Mouse (Mus musculus) cerebellum, postnatal 4 days (tissue): ENCODE measurements around the gene Syngr1.
A peak's percentile ranks its signal among the peaks of the same experiment; 100 is the strongest.

Experiments
- DNase-seq, 2 experiments: peaks; one replicate each; pipeline ENCODE4 v3.0.0; 2022; ENCODE audit warnings: low spot score in 2 of 2, mixed read lengths in 1 of 2

Gene Syngr1

DNA sequence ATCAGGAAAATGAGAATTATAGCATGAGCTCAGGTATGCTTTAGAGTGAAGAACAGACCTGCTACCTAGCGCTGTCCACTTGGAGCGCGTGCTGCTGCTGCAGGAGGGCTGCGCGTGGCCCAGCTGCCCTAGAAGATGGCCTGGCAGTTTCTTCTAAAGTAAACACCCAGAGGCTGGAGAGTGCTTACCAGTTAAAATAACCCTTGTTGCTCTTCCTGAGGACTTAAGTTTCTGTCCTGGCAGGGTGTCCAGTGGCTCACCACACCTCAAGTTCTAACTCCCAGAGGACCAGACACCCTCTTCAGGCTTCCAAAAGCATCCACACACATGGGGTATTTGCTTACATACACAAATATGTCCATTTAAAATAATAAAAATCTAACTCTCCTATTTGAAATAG lies 54.3 kb downstream of the Syngr1 start:
- DNase-seq: no peak

DNA sequence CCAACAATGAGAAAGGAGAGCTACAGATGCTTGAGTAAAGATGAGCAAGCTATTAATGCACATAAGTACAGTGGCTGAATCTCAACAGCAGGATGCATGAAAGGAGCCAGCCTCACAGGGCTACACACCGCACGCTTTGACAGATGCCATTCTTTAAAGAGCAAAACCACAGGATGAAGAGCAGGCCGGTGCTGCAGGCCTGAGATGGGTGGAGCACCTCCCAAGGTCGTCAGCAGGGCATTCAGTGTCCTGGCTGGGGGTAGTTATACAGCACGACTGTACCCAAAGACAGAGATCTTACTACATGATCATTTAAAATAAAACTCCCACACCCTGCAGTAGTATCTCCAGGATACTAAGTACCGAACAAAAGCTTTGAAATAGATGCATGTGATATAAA lies 55.0 kb downstream of the Syngr1 start:
- no peak for DNase-seq

DNA sequence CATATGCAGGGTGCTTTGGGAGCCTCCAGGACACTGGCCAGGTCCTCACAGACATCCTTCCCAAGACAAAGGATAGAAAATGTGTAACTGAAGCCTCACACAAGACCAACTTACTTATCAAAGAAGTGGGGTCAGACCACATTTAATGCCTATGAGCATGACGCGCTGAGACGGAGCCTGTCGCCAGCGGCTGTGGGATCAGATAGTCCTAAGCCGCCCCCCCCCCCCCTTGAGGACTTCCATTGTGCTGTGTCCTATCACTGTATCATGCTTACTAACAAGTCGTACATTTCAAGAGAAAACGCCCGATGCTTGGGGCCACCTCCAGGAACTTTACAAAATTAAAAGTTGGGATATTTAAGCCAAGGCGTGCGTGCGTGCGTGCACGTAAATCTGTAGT lies 56.0 kb downstream of the Syngr1 start:
- DNase-seq: no peak

DNA sequence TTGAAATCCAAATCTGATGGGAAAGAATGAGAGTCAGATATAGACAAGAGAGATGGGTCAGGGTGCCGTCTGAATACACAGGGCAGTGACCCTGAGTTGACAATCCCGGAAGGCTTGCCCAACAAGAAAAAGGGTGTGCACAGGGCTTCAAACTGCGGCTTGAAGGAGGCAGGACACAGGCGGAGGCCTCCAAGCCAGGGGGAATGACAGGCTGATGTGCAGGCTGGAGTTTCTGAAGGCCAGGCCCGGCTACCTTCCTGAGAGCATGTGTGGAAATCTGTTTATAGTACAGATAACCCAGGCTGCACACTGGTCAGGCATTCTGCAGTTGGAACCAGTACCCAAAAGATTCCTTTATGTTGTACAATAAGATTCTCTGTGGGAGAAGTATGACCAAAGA lies 56.4 kb downstream of the Syngr1 start:
- DNase-seq: no peak

DNA sequence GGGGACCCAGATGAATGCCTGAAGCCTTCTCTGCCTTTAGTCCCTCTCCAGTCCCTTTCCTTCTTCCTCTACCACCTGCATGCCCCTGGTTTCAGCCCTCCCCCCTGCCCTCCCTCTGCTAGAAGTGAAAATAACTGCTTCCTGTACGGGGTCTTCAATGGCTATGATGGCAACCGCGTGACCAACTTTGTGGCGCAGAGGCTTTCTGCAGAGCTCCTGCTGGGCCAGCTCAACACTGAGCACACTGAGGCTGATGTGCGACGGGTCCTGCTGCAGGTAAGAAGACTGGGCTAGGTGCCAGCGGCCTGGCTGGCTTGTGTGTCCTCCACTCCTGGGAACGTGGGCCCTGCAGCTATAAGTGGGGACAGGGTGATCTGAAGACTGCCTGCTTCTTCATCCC lies 57.4 kb downstream of the Syngr1 start:
- no peak for DNase-seq

DNA sequence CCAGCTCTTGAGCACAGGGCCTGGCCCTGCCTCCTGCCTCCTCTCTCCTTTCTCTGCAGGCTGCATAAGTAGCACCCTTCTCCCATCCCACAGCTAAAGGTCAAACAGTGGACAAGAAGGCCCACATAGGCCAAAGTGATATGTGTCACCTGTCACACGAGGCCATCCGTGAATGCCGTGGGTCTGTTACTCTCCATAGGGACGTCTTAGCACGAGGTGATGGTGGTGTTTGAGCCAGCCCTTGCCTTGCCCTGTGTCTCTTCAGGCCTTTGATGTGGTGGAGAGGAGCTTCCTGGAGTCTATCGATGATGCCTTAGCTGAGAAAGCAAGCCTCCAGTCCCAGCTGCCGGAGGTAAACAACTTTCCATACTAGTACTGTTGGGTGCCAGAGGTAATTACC lies 58.4 kb downstream of the Syngr1 start:
- no peak for DNase-seq

DNA sequence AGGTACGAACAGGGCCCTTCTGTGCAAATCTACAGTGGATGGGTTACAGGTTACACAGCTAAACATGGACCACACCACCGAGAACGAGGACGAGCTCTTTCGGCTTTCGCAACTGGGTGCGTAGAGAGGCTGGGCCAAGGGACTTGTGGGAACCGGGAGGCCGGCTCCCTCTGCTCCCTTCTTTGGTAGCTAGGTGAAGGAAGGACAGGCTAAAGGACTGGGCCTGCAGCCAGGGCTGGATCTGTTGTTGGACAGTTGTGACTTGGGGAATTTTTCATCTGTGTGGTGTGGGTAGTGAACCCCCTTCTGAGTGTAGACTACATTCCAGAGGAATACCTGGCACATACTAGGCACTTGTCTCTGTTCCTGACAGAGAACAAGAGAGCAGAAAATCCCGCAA lies 61.5 kb downstream of the Syngr1 start:
- DNase-seq: no peak

DNA sequence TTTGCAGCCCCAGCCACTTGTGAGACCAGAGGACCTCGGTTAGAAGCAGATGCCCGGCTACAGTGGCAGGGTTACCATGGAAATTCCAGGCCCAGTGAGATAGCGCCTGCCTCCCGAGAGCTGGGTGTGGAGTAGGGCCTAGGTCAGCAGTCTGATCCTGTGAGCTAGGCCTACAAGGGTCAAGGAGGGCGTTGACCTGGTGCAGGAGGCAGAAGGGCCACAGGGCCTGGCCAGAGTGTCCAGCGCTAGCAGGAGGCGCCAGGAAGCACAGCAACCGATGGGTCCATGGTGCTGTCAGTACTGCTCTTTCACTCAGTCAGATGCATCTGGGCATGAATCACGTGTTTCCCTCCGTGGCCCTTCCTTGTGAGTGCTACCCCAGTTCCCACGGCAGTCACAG lies 62.6 kb downstream of the Syngr1 start:
- no peak for DNase-seq

DNA sequence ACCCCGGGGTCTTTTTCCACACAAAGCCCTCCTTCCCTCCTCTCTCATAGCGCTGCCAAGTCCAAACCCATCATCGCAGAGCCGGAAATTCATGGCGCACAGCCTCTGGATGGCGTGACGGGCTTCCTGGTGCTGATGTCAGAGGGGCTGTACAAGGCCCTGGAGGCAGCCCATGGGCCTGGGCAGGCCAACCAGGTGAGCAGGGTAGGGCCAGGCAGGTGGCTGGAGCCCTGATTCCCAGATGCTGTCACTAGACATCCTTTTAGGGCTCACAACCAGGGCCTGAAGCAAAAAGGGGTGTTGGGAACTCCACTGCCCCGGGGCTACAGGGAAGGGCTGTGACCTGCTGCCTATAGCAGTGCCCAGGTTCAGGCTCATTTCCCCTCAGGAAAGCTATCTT lies 64.6 kb downstream of the Syngr1 start:
- DNase-seq: no peak

DNA sequence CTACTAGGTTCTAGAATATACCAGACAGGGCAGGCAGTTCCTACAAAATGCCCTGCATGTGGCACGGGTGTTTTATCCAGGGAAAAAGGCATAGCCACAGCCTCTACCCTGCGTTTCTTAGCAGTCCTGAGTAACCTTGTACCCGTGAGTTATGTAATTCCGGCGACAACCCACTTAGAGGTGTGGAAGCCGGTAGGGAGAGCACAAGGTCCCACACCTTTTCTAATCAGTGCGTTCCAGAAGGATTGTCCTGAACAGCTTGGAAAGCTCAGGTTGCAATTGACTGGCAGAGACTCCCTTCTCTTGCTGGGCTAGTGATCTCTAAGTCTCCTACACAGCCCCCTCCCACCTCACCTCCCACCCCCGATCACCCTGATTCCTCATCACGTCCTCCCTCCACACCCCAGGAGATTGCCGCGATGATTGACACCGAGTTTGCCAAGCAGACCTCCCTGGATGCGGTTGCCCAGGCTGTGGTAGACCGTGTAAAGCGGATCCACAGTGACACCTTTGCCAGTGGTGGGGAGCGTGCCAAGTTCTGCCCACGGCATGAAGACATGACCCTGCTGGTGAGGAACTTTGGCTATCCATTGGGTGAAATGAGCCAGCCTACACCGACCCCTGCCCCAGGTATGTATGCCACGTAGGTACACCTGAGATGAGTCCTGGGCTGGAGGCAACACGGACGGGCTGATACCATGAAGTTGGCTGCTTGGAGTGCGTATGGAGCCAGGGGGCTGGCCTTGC lies 66.2 kb downstream of the Syngr1 start:
- no peak for DNase-seq

DNA sequence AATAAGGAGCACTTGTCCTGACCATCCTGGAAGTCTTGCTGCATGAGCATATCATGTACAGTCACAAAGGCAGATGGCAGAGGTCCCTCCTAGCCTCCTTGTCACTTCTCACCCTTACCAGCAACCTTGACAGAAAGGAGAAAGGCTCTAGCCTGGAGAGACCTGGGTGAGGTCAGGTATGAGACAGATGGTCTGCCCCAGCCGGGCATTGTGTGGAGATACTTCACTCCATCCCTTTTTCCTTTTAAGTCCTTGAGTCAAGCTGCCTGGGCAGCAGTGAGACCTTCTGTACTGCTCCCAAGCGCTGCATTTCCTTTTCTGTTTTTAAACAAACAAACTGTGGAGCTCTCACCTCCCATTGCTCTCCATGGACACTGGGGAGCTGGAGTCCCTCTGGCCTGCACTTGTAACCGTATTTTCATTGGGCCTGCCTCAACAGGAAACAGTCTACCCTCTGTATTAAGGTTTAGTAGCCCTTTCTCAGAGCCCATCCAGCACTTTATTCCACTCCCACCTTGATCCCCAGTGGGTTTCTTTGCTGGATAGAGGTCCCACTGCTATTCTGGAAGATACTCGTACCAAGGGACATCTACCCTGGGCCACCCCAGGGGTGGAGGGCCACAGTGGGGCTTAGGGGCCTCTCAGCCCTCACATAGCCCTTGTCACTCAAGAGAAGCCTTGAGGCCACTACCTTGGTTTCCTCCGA lies 67.0 kb downstream of the Syngr1 start:
- DNase-seq: no peak

DNA sequence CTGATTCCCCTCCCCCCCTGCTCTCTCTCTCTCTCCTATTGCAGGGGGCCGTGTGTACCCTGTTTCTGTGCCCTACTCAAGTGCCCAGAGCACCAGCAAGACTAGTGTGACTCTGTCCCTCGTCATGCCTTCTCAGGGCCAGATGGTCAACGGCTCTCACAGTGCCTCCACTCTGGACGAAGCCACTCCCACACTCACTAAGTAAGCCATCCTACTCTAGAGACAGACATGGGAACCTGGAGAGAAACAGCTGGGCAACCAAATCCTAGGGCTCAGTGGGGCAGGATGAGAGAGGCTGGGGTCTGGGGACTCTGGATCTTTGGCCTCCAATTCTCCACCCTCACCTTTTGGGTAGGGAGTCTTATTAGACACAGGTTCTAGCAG lies 67.6 kb downstream of the Syngr1 start:
- no peak for DNase-seq

DNA sequence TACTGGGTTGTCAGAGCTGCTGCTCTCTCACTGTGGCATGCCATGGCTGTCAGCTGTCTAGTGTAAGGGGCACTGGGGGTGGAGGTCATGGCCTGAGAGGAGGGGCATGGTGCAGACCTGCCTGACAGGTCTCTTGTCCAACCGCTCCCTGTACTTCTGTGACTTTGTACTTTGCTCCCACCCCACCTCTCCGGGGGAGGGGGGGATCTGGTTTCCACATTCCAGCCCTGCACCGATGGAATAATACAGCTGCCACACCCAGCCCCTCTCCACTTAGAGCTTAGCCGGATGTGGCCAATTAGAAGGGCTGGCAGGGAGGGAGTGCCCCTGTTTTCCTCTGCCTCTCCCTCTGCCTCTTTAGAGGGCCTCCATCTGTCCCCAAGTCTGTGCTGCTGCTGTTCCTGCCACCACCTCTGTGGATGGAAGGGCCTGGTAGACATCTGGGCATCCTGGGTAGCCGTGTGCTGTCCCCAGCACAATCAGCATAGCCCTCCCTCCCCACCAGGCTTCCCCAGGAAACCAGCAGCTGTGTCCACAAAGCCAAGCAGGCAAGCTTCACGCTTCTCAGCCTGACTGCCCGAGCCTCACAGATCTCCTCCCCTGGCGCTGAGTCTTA lies 68.3 kb downstream of the Syngr1 start:
- no peak for DNase-seq

DNA sequence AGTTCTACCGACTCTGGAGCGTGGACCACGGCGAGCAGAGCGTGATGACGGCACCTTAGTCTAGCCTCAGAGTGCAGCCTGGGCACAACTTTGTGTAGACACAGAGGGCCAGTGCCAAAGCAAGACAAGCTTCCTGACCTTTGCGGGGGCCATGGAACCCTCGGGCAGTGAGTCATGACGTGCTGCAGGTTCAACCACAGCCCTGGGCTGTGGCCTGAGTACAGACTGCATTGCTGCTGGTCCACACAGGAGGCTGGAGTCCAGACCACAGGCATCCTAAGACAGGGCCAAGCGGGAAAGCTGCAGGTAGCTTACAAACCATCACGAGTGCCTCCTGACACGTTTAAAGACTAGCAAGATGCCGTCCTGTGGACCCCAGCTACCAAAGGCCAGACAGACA lies 69.1 kb downstream of the Syngr1 start:
- no peak for DNase-seq

DNA sequence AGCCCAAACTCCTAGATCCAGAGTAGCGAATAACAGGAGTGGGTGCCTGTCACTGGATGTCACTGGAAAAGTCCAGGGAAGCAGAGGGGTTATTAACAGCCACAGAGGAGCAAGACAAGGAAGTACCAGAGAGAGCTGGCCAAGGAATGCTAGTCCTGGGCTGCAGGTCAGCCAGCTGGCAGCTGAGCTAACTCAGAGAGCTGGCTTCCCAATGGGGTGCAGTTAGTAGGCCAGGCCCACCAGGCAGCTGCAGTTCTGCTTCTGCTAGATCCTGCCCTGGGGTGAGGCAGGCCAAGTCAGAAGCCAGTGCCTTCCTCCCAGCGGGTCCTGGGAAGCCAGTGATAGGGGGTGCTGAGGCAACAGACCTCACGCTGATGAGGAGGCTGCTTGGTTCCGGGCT lies 69.6 kb downstream of the Syngr1 start:
- peak in 1 of 2 experiments; percentile 24 for DNase-seq

DNA sequence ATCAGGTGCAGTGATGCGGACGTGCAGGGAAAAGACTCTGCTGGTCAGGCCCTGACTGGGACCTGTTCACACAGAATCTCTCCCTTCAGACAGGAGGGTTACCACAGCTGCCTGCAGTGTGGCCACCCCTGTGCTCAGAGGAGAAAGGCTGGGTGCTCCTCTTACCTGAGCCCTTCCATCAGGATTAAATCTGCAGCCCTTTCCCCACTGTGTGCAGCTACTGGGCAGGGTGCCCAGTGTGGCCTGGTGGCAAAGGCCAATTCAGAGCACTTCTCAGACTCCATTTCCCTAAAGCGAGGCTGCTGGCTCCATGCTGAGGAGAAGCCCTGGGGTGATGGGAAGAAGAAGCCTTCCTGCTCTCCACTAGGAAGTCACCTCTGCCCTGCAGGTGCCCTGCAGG lies 70.1 kb downstream of the Syngr1 start:
- no peak for DNase-seq

DNA sequence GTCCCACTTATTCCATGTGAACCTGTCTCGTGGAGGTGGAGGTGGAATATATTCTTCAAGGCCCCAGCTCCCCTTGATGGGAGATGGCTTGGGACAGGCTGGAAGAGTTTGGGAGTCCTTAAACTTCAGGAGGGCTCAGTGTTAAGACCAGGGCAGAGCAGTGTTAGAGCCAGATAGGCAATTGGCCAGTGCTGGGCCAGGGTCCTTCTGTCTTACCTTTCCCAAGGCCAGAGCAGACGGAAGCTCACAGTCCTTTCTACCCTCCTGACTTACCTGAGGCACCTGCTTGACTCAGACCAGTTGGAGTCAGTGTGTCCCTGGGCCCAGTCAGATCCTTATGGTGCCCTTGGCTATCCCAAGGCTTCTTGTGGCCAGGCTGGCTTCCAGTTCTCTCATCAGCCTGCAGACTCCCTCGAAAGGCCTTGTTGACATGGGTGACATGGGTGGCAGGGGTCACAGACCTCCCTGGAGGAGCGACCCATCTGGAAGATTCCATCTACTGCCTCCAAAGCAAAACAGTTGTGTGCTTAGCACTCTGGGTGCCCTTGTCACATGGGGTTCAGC lies 71.3 kb downstream of the Syngr1 start:
- no peak for DNase-seq

DNA sequence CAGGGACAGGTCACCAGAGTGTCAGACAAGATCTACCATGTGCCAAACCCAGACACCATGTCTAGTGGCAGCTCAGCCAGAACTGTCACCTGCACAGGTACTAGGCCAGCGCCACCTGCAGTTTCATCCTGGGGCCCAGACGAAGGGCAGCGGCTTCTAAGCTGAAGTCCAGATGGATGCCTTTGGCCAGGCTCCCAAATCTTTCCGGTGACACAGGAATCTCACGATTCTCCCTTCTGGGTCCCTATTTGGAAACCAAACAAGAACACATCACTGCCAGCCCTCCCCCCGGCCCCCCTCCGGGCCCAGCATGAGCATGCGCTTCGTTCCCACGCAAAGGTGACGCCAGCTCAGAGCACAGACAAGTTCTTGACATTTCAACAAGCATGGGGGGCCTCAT lies 72.1 kb downstream of the Syngr1 start:
- DNase-seq: peak in 1 of 2 experiments; percentile 71

DNA sequence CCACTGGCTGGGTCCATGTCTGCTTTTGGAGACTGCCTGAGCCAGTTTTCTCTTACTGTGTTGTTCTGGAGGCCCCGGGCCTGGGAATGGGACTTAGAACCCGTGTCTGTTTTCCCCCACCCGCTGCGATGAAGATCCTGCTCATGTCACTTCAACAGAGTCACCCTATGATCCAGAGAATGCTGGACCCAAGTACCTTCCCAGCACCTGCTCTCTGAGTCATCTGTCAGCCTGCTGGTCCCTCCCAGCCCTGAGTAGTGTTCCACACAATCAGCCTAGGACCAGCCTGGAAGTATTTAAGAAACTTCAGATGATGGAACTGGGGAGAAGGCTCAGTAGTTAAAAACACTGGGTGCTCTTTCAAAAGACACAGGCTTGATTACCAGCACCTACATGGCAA lies 72.6 kb downstream of the Syngr1 start:
- DNase-seq: no peak

DNA sequence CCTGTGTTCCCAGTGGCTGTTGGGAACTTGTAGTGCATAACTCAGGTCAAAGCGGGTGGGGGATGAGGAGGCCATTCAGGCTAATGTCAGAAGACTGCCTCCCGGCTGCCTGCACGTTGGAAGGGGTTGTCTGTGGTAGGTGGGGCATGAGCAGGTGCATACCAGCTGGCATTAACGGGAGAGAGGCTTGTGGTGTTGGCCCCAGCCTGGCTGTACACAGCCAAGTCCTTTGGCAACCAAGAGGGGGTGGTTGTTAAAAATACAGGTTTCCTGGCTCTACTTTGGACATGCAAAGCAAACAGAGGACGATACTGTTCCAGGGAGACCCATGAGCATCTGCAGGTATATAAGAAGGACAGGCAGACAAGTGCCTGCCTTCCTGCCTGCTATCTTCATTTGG lies 74.3 kb downstream of the Syngr1 start:
- peak in 1 of 2 experiments; percentile 28 for DNase-seq
